Mouse (Mus musculus) embryonic facial prominence, embryonic 12.5 days (tissue): ENCODE measurements around the gene Frmd4a. TPM values are rescaled to one million over a fixed set of nuclear protein-coding genes. Genes with fewer than 3 reads are reported as not detected.
A peak's percentile ranks its signal among the peaks of the same experiment; 100 is the strongest.

Experiments used
- ATAC-seq: fragments of 200-750 bp; cut with Nextera tagmentation; 2 replicates; pipeline ENCODE4 v1.8.0; 2017; ENCODE audit not compliant: insufficient number of reproducible peaks, insufficient read depth, low FRiP score, low TSS enrichment
- H3K27ac ChIP-seq: fragments of 300-500 bp; sonication (generic); 2 replicates; pipeline ENCODE4 v1.5.1; 2016; ENCODE audit warnings: mild to moderate bottlenecking
- H3K27me3 ChIP-seq: fragments of 300-500 bp; sonication (generic); 2 replicates; pipeline ENCODE4 v1.6.1; 2016; ENCODE audit warnings: mild to moderate bottlenecking, moderate library complexity
- H3K36me3 ChIP-seq: fragments of 300-500 bp; sonication (generic); 2 replicates; pipeline ENCODE4 v1.6.1; 2016; ENCODE audit warnings: mild to moderate bottlenecking
- H3K4me1 ChIP-seq: fragments of 300-500 bp; sonication (generic); 2 replicates; pipeline ENCODE4 v1.6.1; 2016
- H3K4me2 ChIP-seq: fragments of 300-500 bp; sonication (generic); replicated peaks from 2 replicates; pipeline ENCODE4 v1.6.1; 2016; ENCODE audit warnings: mild to moderate bottlenecking, moderate library complexity
- H3K4me3 ChIP-seq: fragments of 300-500 bp; sonication (generic); 2 replicates; pipeline ENCODE4 v1.5.1; 2016; ENCODE audit warnings: mild to moderate bottlenecking
- H3K9ac ChIP-seq: fragments of 300-500 bp; sonication (generic); 2 replicates; pipeline ENCODE4 v1.6.1; 2016; ENCODE audit warnings: mild to moderate bottlenecking, moderate library complexity
- H3K9me3 ChIP-seq: fragments of 300-500 bp; sonication (generic); 2 replicates; pipeline ENCODE4 v1.6.1; 2016; ENCODE audit warnings: mild to moderate bottlenecking, moderate library complexity
- WGBS: fragments of 180-500 bp; shearing (Covaris S2); methylation state at CpG from one replicate; pipeline ENCODE4 v1.1.7; 2016; 5-methylcytosine and 5-hydroxymethylcytosine counted together
- polyA plus RNA-seq: library from polyadenylated mRNA; unstranded; fragments of >200 nt; fragmentation: Nextera tagmentation; extraction: Ambion mirVana; gene quantifications from 2 replicates; pipeline ENCODE4 v1.2.1, GENCODE M21; 2016

Gene Frmd4a
- polyA plus RNA-seq, 1 experiment from 2014 or later = 58.7 TPM

GRCm38 (mm10) chr2:4506659-4507058 lies 489.1 kb downstream of the Frmd4a start:
- Histone ChIP-seq H3K9ac (no peak overlapping the region), H3K9me3 (no peaks in the 10 kb centered on the region), H3K4me2 (no peak overlapping the region), H3K4me3 (no peak overlapping the region), H3K27me3 (no peaks in the 10 kb centered on the region), H3K36me3 (peaks cover 30% of the 10 kb centered on the region), H3K27ac (no peak overlapping the region), H3K4me1 (0 out of 2 replicates have a peak, but pooled peaks cover 9% of the 10 kb centered on the region)
- 91% methylated on average over 9 of the region's 9 CpGs for WGBS
- no peak for ATAC-seq

DNA sequence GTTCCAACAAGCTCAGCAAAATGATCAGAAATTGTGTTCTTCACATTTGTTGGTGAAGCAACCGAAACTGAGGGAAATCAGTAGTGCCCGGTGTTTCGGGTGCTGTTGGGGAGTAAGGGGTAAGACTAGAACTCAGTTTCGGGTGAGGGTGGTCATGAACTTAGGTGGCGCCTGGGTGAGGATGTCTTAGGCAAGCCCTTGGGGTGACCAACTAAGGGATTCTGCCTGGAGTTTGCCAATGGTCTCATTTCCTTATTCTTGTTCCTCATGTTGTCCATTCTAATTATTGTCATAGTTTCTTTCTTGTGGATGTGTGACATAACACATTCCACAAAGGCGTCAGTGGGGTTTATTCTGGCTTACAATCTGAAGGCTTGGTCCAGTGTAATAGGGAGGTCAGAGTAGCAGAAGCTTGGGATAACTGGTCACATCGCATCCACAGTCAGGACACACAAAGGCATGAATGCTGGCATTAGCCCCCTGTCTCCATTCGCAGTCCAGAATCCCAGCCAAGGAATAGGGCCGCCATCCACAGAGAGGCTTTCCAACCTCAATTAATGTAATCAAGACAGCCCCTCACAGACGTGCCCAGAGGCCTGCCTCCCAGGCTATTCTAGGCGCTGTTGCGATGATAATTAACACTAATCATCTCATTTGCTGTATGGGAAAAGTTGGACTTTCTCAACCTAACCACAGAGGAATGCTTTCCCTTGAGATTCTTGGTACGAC lies 490.5 kb downstream of the Frmd4a start:
- H3K36me3 ChIP-seq = peaks cover 30% of the 10 kb centered on the region
- no peaks in the 10 kb centered on the region for H3K27me3 ChIP-seq
- H3K9me3 ChIP-seq = no peaks in the 10 kb centered on the region
- no peak overlapping the region for H3K27ac ChIP-seq
- 0 out of 2 replicates have a peak, but pooled peaks cover 9% of the 10 kb centered on the region for H3K4me1 ChIP-seq
- ATAC-seq = no peak
- no peak overlapping the region for H3K4me2 ChIP-seq
- WGBS = 77% methylated on average over 13 of the region's 13 CpGs
- no peak overlapping the region for H3K9ac ChIP-seq
- no peak overlapping the region for H3K4me3 ChIP-seq

DNA sequence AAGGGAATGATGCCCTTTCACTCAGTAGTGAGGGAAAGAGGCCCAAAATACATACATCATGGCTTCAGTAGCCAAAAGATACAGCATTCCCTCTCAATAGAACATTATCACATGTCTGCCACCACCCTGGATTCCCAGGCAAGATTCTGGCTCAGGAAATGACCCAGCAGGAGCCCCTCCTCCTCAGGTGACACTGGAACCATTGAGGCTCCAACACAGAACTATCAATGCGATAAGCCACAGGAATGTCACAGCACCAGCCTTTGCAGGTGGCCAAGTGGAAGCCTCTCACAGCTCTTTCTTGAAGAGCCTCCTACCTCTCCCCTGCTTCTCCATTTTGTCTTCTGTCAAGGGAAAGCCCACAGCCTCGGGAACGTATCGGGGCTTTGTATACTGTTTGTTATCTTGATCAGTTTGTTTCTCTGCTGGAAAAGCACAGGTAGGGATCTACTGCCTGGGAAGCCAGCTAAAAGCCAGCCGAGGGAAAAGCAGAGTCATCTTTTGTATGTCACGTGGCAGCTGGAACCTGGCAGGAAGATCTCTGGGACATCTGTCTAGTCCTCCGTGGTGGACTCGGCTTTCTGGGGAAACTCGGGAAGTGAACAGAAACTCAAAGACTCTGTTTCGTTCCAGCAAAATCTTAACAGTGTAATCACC lies 491.6 kb downstream of the Frmd4a start:
- H3K4me2 ChIP-seq = no peak overlapping the region
- 79% methylated on average over 10 of the region's 10 CpGs for WGBS
- ATAC-seq = no peak

GRCm38 (mm10) chr2:4509739-4510138 lies 492.2 kb downstream of the Frmd4a start:
- Histone ChIP-seq H3K4me1 (0 out of 2 replicates have a peak, but pooled peaks cover 9% of the 10 kb centered on the region), H3K27ac (no peak overlapping the region), H3K27me3 (no peaks in the 10 kb centered on the region), H3K4me3 (no peak overlapping the region), H3K4me2 (no peak overlapping the region), H3K9ac (no peak overlapping the region), H3K9me3 (no peaks in the 10 kb centered on the region), H3K36me3 (peaks cover 28% of the 10 kb centered on the region)
- WGBS = 81% methylated on average over 5 of the region's 5 CpGs
- ATAC-seq = no peak

More for the DNA sequence above, 491.6 kb downstream of the Frmd4a start:
- no peaks in the 10 kb centered on the region for H3K9me3 ChIP-seq
- H3K4me3 ChIP-seq = no peak overlapping the region
- H3K36me3 ChIP-seq = peaks cover 29% of the 10 kb centered on the region
- 0 out of 2 replicates have a peak, but pooled peaks cover 9% of the 10 kb centered on the region for H3K4me1 ChIP-seq
- no peaks in the 10 kb centered on the region for H3K27me3 ChIP-seq
- no peak overlapping the region for H3K27ac ChIP-seq
- H3K9ac ChIP-seq = no peak overlapping the region

DNA sequence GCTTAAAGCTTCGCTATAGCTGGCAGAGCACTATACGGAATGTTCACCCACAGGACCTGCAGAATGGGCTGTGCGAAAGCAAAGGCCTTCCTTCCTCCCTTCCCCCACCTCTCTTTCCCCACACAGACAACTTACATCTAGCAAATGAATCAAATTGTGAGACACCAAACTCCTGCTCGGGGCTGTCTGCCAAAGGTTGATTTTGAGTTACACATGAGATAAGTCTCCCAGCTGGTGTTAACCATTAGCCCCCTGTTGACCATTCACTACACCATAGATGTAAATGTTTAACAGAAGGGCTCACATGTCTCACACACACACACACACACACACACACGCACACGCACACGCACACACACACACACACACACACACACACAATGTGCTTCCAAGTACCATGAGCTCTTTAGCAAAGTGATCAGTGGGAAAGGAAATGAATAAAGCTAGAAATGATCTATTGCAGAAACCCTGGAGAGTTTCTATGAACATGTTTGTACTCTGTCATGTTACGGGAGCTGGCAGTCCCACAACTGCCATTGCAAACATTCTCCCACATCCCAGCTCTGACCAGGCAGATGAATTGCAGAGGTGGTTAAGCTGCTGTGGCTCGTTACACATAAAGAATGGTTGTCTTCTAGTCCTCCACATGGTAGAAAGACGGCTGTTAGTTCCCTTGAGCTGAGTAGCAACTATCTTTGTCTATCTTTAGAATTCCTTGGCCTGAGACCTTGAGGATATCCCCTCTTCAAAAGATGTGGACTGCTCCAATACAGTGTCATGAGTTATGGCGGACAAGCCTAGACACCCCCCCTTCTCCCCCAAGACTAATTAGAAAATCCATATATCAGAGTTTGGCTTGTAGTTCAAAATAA lies 492.9 kb downstream of the Frmd4a start:
- no peaks in the 10 kb centered on the region for H3K27me3 ChIP-seq
- ATAC-seq = no peak
- no peak overlapping the region for H3K27ac ChIP-seq
- no peak overlapping the region for H3K9ac ChIP-seq
- no peak overlapping the region for H3K4me3 ChIP-seq
- WGBS = 79% methylated on average over 11 of the region's 11 CpGs
- H3K36me3 ChIP-seq = peaks cover 28% of the 10 kb centered on the region
- H3K9me3 ChIP-seq = no peaks in the 10 kb centered on the region
- 0 out of 2 replicates have a peak, but pooled peaks cover 9% of the 10 kb centered on the region for H3K4me1 ChIP-seq
- H3K4me2 ChIP-seq = no peak overlapping the region

DNA sequence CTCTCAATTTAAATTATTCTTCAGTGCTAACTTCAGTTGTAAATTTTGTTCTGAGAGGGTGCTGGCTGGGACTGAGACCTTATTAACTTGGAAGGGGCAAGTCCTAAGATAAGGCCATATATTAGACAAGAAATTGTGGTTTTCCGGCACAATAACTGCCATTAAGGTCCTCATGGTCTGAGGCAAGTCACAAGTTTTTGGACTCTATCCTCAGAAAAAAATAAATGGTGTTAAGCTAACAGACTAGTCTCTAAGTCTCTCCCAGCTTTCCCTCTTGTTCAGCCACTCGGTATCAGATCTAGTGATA lies 493.5 kb downstream of the Frmd4a start:
- Histone ChIP-seq H3K9me3 (no peaks in the 10 kb centered on the region), H3K4me2 (no peak overlapping the region), H3K27ac (no peak overlapping the region), H3K4me1 (0 out of 2 replicates have a peak, but pooled peaks cover 10% of the 10 kb centered on the region), H3K27me3 (no peaks in the 10 kb centered on the region), H3K36me3 (peaks cover 25% of the 10 kb centered on the region), H3K9ac (no peak overlapping the region), H3K4me3 (no peak overlapping the region)
- no peak for ATAC-seq
- 96% methylated on average over 2 of the region's 2 CpGs for WGBS

GRCm38 (mm10) chr2:4512607-4513006 lies 495.1 kb downstream of the Frmd4a start:
- 50% methylated on average over 14 of the region's 14 CpGs for WGBS
- Histone ChIP-seq H3K36me3 (peaks cover 17% of the 10 kb centered on the region), H3K9me3 (no peaks in the 10 kb centered on the region), H3K9ac (no peak overlapping the region; the same call in 1 of the 2 replicates), H3K27ac (no peak overlapping the region), H3K4me2 (no peak overlapping the region), H3K27me3 (no peaks in the 10 kb centered on the region), H3K4me1 (peaks cover 24% of the 10 kb centered on the region), H3K4me3 (no peak overlapping the region)
- no peak for ATAC-seq

DNA sequence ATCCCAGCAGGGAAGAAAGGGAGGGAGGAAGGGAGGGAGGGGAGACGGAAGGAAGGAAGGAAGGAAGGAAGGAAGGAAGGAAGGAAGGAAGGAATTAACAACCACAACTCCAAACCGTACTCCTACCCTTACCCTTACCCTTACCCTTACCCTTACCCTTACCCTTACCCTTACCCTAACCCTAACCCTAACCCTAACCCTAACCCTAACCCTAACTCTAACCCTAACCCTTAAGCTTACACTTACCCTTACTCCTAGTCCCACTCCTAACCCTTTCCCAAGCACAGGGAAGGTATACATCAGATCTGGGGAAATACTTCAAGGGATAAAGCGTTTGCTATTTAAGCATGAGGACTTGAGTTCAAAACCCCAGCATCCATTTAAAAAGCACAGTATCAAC lies 498.4 kb downstream of the Frmd4a start:
- Histone ChIP-seq H3K27ac (0 out of 2 replicates have a peak overlapping the region, but pooled peaks have one; percentile 85), H3K36me3 (peaks cover 9% of the 10 kb centered on the region), H3K4me2 (no peak overlapping the region), H3K9ac (no peak overlapping the region), H3K4me1 (peaks cover 17% of the 10 kb centered on the region), H3K9me3 (no peaks in the 10 kb centered on the region), H3K4me3 (no peak overlapping the region), H3K27me3 (no peaks in the 10 kb centered on the region)
- ATAC-seq = no peak
- 76% methylated on average over 3 of the region's 3 CpGs for WGBS

DNA sequence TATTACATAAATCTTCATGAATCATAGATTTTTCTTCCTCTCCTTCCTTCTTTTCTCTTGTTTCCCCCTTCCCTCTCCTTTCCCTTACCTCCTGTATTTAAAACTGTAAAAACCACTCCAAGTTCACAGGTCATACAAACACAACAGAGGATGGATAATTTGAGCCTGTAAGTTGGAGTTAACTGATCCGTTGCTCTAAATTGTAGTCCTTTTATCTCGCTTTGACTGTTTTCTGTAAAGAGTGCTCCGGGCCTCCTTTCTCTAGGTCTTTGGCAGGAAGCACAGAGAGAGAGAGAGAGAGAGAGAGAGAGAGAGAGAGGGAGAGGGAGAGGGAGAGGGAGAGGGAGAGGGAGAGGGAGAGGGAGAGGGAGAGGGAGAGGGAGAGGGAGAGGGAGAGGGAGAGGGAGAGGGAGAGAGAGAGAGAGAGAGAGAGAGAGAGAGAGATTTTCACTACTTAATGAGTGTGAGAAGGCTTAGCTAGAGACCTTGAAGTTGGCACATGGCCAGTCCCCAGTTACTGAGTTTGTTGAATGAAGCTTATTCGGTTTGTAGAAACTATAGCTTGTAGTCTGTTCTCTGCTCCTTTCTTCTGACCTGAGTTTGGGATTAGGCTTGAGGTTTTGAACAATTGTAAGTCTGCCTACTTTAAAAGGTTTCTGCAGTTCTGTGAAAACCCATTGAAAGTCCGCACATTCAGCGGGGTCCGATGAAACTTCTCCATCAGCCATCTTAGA lies 499.5 kb downstream of the Frmd4a start:
- no peak overlapping the region for H3K9ac ChIP-seq
- no peak overlapping the region for H3K4me3 ChIP-seq
- H3K4me2 ChIP-seq = no peak overlapping the region
- no peaks in the 10 kb centered on the region for H3K9me3 ChIP-seq
- peaks cover 17% of the 10 kb centered on the region for H3K4me1 ChIP-seq
- H3K36me3 ChIP-seq = peaks cover 13% of the 10 kb centered on the region
- no peak for ATAC-seq
- H3K27me3 ChIP-seq = no peaks in the 10 kb centered on the region
- peak overlapping the region; percentile 85 for H3K27ac ChIP-seq
- 43% methylated on average over 7 of the region's 7 CpGs for WGBS

- 44% methylated on average over 7 of the region's 7 CpGs for WGBS
- H3K36me3 ChIP-seq = peaks cover 13% of the 10 kb centered on the region
- no peak overlapping the region for H3K4me3 ChIP-seq
- no peak for ATAC-seq
- no peaks in the 10 kb centered on the region for H3K9me3 ChIP-seq
- peak overlapping the region; percentile 85 for H3K27ac ChIP-seq
- H3K9ac ChIP-seq = no peak overlapping the region
- no peak overlapping the region for H3K4me2 ChIP-seq
- H3K27me3 ChIP-seq = no peaks in the 10 kb centered on the region
- peaks cover 17% of the 10 kb centered on the region for H3K4me1 ChIP-seq
These were observed 500.1 kb downstream of the Frmd4a start for GRCm38 (mm10) chr2:4517553-4518125.

GRCm38 (mm10) chr2:4518549-4518948 lies 501.0 kb downstream of the Frmd4a start:
- peaks cover 17% of the 10 kb centered on the region for H3K4me1 ChIP-seq
- H3K27me3 ChIP-seq = no peaks in the 10 kb centered on the region
- H3K9ac ChIP-seq = no peak overlapping the region
- ATAC-seq = no peak
- no peak overlapping the region for H3K27ac ChIP-seq
- no peak overlapping the region for H3K4me3 ChIP-seq
- no peaks in the 10 kb centered on the region for H3K9me3 ChIP-seq
- H3K4me2 ChIP-seq = no peak overlapping the region
- H3K36me3 ChIP-seq = peaks cover 13% of the 10 kb centered on the region
